Mouse (Mus musculus): ENCODE data around the gene Fcer1g. TPM values are rescaled to one million over a fixed set of nuclear protein-coding genes. Genes with fewer than 3 reads are reported as not detected.
A peak's percentile ranks its signal among the peaks of the same experiment; 100 is the strongest.

The Fcer1g gene
- polyA plus RNA-seq (2016; fragmentation: Nextera tagmentation; extraction: Ambion mirVana): 21.9 and 24.3 TPM in 2 replicates

DNA sequence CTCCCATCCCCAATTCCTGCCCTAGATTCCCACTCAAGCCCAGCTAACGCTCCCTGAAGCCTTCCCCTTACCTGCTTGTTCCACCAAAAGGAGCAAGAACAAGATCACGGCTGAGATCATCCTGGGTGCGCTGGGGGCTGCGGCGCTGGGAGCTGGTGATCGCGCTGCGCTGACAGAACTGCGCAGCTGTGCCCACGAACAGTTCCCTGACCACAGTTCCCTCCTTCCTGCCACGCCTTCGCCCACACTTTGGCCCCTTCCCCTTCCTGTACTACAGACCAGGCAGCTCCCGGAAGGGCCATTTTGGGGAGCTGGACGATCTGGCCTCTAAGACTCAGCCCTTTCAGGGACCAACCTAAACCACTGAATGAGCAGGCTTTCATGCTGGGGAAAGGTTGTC is at the start of gene Fcer1g:
Gene Fcer1g, minus strand, starts transcription at position 240 of the 400 bp plus-strand sequence.
- no peaks in the 10 kb centered on the region for H3K9me3 ChIP-seq
- H3K4me3 ChIP-seq: no peak within 1 kb of the TSS
- H3K27me3 ChIP-seq (replicated peaks): no peaks in the 10 kb centered on the region
- no peak within 1 kb of the TSS; the same call in 1 of the 2 replicates for H3K27ac ChIP-seq
- peaks cover 59% of the 10 kb centered on the region for H3K36me3 ChIP-seq
- H3K9ac ChIP-seq: no peak within 1 kb of the TSS
- WGBS: 89% methylated on average over 14 of the region's 14 CpGs
- no peaks in the 10 kb centered on the region for H3K4me1 ChIP-seq
- ATAC-seq (ENCODE audit: low FRiP score, low read depth): no peak
- H3K4me2 ChIP-seq (replicated peaks): no peak within 1 kb of the TSS

DNA sequence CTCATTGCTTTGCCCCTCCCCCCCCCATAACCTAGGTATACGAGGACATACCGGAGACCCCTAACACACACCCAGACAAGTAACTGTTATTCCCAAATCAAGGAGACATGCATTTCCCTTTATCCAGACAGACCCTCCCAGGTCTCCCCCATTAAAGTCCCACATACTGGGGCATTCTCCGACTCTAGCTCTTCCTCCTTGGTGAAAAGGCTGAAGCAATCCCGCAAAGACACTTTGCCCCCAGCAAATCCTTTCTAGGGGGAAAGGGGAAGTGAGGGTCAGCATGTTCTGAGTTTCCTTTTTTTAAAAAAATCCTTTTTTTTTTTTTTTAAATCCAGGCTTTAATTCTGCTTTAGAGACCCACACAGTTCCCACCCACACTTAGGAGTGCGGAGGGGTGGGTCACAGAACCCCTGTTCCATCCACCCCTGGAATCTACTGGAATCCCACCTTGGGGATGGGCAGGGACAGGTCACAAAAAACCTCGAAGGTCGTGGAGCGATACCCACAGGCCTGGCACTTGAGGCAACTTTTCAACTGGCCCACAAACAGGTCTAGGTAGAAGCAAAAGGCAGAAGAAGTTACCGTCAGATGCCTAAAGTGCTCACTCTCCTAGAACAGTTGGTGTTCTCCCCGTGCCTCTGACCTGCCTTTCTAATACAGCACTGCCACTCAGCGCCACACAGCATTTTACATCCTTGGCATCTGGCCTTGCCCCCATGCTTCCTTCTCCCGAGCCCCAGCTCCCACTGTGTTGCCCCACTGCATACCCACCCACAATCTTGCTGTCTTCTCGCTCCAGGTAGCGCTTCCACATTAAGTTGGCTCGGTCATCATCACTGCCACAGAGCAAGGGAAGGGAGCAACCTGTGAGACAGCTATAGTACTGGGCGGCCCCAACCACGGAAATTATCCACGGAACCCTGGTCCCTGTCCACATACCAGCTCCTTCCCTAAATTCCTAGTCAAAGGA is 49.3 kb upstream of the Fcer1g start:
- peaks cover 43% of the 10 kb centered on the region for H3K36me3 ChIP-seq
- no peak overlapping the region for H3K9ac ChIP-seq
- H3K27me3 ChIP-seq (replicated peaks): no peaks in the 10 kb centered on the region
- no peaks in the 10 kb centered on the region for H3K9me3 ChIP-seq
- H3K4me3 ChIP-seq: no peak overlapping the region
- no peak for ATAC-seq (ENCODE audit: low FRiP score, low read depth)
- H3K4me2 ChIP-seq (replicated peaks): no peak overlapping the region
- peaks cover 43% of the 10 kb centered on the region for H3K4me1 ChIP-seq
- H3K27ac ChIP-seq: no peak overlapping the region
- 91% methylated on average over 18 of the region's 18 CpGs for WGBS

DNA sequence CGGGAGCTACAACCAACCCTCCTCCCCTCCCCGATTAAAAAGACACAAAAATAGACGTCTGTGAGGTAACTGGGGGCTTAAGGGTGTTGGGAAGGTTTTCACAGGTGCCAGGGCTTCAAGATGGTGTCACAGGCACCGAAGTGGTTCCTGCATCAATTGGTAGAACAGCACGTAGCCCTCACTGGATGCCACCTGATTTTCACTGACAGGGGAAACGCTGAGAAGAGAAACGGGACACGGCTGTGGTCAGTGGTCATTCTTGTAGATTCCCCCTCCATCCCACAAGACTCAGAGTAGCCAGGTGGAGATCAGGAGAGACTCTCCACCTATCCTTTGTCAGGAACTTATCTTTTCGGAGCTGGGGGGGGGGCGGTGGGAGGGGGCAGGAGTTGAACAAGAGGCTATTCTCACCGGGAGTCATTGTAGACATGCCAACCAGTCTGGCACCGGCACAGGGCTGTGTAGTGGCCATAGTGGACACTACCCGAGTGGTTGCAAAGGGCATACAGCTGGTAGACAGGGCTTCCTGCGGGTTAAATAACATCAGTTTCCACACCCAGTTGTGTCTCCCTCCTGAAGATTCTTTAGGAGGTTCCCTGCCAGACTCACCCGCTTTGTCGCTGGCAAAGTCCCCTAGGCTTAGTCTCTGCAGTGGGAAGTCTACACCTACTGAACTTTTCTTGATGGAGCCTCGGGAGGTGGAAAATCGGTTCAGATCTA is 48.1 kb upstream of the Fcer1g start:
- H3K9me3 ChIP-seq: no peaks in the 10 kb centered on the region
- H3K9ac ChIP-seq: no peak overlapping the region
- 80% methylated on average over 18 of the region's 18 CpGs for WGBS
- no peak overlapping the region for H3K27ac ChIP-seq
- no peaks in the 10 kb centered on the region for H3K27me3 ChIP-seq (replicated peaks)
- peak overlapping the region; percentile 76; the same call in 1 of the 2 replicates for H3K4me2 ChIP-seq (replicated peaks)
- H3K36me3 ChIP-seq: peaks cover 52% of the 10 kb centered on the region
- peaks cover 38% of the 10 kb centered on the region for H3K4me1 ChIP-seq
- no peak for ATAC-seq (ENCODE audit: low FRiP score, low read depth)
- H3K4me3 ChIP-seq: no peak overlapping the region

- Histone ChIP-seq H3K4me3 (peak overlapping the region; percentile 41), H3K36me3 (peaks cover 59% of the 10 kb centered on the region), H3K4me2 (replicated peaks) (peak overlapping the region; percentile 76), H3K27me3 (replicated peaks) (no peaks in the 10 kb centered on the region), H3K4me1 (peaks cover 31% of the 10 kb centered on the region), H3K9ac (peak overlapping the region; percentile 54), H3K27ac (peak overlapping the region; percentile 59), H3K9me3 (no peaks in the 10 kb centered on the region)
- 1% methylated on average over 10 of the region's 10 CpGs for WGBS
- ATAC-seq (ENCODE audit: low FRiP score, low read depth): peak; percentile 52
Observed at GRCm38 (mm10) chr1:171281528-171281923, 47.4 kb upstream of the Fcer1g start.

DNA sequence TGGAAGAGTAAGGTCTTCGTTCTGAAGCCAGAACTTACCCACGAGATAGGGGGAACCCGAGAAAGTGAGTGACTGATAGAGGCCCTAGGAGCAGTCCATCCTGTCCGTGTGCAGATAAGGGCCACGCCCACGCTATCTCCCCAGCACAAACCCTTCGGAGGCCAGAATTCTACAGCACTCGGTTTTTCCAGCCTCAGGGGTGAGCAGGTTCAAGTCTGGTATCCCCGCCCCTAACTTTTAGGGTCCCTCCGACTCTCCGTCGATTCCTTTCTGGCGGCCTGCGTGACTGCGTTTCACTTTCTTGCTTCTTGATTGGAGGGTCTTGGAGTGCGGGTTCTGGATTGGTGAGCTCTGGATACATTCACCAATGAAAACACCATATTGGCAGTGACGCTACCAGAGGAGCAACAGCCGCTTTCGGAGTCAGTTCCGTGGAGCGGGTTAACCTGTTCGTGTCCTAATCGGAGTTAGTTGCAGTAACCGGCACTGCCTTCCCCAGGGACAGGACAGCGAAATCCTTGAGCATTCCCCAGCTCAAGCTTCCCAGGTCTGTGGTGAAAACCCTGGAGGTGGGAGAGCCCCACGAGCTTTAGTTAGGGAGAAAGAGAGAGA is 46.9 kb upstream of the Fcer1g start, which contains the start of gene Ppox:
Gene Ppox, minus strand, starts transcription at position 271 of the 612 bp plus-strand sequence.
- peak; percentile 98 for ATAC-seq (ENCODE audit: low FRiP score, low read depth)
- Histone ChIP-seq H3K4me3 (peak within 1 kb of the TSS; percentile 52), H3K9me3 (no peaks in the 10 kb centered on the region), H3K27me3 (replicated peaks) (no peaks in the 10 kb centered on the region), H3K4me2 (replicated peaks) (peak within 1 kb of the TSS; percentile 76), H3K4me1 (peaks cover 27% of the 10 kb centered on the region), H3K27ac (peak within 1 kb of the TSS; percentile 59), H3K36me3 (peaks cover 59% of the 10 kb centered on the region), H3K9ac (peak within 1 kb of the TSS; percentile 66)
- under 1% methylated on average over 26 of the region's 26 CpGs for WGBS

- Histone ChIP-seq H3K4me3 (peak overlapping the region; percentile 52), H3K36me3 (peaks cover 59% of the 10 kb centered on the region), H3K9me3 (no peaks in the 10 kb centered on the region), H3K27ac (no peak overlapping the region; the same call in 1 of the 2 replicates), H3K9ac (peak overlapping the region; percentile 66), H3K4me1 (peaks cover 27% of the 10 kb centered on the region), H3K4me2 (replicated peaks) (peak overlapping the region; percentile 76), H3K27me3 (replicated peaks) (no peaks in the 10 kb centered on the region)
- 1% methylated on average over 25 of the region's 25 CpGs for WGBS
- ATAC-seq (ENCODE audit: low FRiP score, low read depth): no peak; the same call in 1 of the 2 replicates
Observed at GRCm38 (mm10) chr1:171280250-171280915, 46.2 kb upstream of the Fcer1g start.

DNA sequence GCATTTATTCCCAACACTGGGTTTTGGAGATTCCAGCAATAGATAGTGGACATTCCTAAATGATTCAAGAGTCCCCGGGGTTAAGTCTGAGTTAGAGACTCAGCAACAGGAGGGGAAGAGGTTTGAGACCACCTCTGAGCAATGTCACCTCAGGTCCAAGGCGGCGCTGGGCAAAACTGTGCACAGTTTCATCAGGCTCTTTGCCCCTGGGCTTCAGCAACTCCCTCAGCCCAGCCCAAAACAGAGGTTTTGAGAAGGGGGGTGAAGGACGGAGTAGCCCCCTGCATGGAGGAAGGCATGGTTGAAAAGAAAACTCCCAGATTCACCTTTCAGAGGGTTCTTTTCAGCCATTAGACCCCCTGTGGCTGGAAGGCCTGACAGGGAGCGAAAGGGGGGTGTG is 45.6 kb upstream of the Fcer1g start:
- no peak for ATAC-seq (ENCODE audit: low FRiP score, low read depth)
- H3K4me3 ChIP-seq: peak overlapping the region; percentile 52
- H3K36me3 ChIP-seq: peaks cover 59% of the 10 kb centered on the region
- H3K9me3 ChIP-seq: no peaks in the 10 kb centered on the region
- H3K9ac ChIP-seq: peak overlapping the region; percentile 66
- no peak overlapping the region for H3K27ac ChIP-seq
- no peaks in the 10 kb centered on the region for H3K27me3 ChIP-seq (replicated peaks)
- H3K4me2 ChIP-seq (replicated peaks): peak overlapping the region; percentile 76
- H3K4me1 ChIP-seq: peaks cover 27% of the 10 kb centered on the region
- 59% methylated on average over 5 of the region's 5 CpGs for WGBS

DNA sequence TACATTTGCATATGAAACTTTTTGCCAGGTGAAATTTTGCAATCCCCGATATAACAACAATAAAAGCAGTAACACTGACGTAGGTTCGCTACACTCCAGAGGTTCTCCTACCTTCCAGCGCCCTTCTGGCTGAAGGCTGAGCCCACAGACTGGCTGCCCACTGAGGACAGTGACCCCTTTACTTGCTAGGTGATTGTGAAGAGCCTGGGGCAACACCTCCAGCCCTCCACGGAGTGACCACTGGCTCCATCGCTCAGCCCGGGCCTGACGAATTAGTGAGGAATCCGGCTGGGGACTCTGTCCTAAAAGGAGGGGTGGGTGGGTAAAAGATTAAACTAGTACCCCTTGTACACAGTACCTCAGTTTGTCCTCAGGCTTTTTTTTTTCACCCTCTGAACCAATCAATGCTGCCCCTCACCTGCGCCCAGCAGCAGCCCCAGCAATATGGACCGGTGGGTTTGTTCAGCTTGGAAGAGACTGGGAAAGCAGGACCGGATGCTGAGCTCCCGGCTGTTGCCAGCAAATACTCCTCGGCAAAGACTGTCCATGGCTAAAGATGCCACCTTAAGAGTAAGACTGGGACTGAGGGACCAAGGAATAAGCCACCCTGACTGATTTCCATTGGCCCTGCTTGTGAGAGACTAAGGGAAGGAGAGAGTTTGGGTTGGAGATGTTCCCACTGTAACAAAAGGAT is 45.0 kb upstream of the Fcer1g start:
- Histone ChIP-seq H3K9me3 (no peaks in the 10 kb centered on the region), H3K9ac (no peak overlapping the region), H3K27me3 (replicated peaks) (no peaks in the 10 kb centered on the region), H3K4me1 (peaks cover 27% of the 10 kb centered on the region), H3K27ac (no peak overlapping the region), H3K4me2 (replicated peaks) (peak overlapping the region; percentile 76), H3K36me3 (peaks cover 60% of the 10 kb centered on the region), H3K4me3 (no peak overlapping the region)
- 88% methylated on average over 14 of the region's 14 CpGs for WGBS
- no peak for ATAC-seq (ENCODE audit: low FRiP score, low read depth)

- Histone ChIP-seq H3K36me3 (peaks cover 60% of the 10 kb centered on the region), H3K4me1 (peaks cover 27% of the 10 kb centered on the region), H3K9me3 (no peaks in the 10 kb centered on the region), H3K9ac (no peak overlapping the region), H3K27ac (no peak overlapping the region), H3K27me3 (replicated peaks) (no peaks in the 10 kb centered on the region), H3K4me3 (no peak overlapping the region), H3K4me2 (replicated peaks) (no peak overlapping the region)
- no peak for ATAC-seq (ENCODE audit: low FRiP score, low read depth)
- 91% methylated on average over 8 of the region's 8 CpGs for WGBS
Observed at GRCm38 (mm10) chr1:171278436-171278835, 44.3 kb upstream of the Fcer1g start.

DNA sequence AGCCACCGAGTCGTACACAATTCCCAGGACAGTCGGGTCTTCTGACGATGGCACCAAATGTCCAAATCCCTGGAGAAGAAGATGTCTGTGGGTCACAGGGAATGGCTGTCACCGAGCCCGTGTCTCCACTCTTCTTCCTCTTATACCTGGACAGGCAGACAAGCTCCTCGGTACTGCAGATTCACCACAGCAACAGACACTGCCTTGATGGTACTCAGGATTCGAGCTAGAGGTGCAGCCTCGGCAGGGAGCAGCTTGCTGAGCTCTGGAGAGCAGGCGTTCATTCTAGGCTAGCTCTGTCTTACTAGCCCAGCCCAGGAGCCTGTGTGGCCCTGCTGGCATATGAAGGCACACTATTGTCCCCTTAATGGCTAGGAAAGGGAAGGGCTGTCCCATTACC is 43.6 kb upstream of the Fcer1g start:
- peaks cover 63% of the 10 kb centered on the region for H3K36me3 ChIP-seq
- H3K4me2 ChIP-seq (replicated peaks): no peak overlapping the region
- no peak overlapping the region for H3K9ac ChIP-seq
- ATAC-seq (ENCODE audit: low FRiP score, low read depth): no peak
- peaks cover 27% of the 10 kb centered on the region for H3K4me1 ChIP-seq
- no peak overlapping the region for H3K4me3 ChIP-seq
- H3K9me3 ChIP-seq: no peaks in the 10 kb centered on the region
- H3K27me3 ChIP-seq (replicated peaks): no peaks in the 10 kb centered on the region
- no peak overlapping the region for H3K27ac ChIP-seq
- 88% methylated on average over 10 of the region's 10 CpGs for WGBS

DNA sequence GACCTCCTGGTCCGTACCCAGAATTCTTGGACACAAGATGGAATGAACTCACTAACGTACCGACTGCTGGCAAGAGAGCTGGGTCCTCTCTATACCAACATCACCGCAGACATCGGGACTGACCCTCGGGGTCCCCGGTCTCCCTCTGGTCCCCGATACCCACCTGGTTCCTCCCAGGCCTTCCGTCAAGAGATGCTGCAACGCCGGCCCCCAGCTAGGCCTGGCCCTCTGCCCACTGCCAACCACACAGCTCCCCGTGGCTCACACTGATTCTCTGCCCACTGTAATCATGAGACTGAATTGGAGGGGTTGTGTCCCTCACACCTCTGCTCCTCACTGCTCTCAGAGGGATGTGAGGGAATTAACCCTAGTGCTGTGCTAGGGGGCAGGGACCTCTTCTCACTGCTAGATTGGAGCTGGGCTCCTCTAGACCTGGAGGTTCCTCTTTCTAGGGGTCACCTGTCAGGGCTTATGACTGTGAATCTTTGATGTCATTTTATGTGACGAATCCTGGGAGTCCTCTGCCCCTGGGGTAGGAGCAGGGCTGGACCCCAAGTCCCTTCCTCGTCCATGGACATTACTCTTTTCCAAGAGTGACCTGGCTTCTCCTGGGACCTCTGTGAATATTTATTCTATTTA is 42.1 kb upstream of the Fcer1g start:
- Histone ChIP-seq H3K4me3 (no peak overlapping the region), H3K36me3 (peaks cover 67% of the 10 kb centered on the region)

More for the DNA sequence above, 42.1 kb upstream of the Fcer1g start:
- H3K4me1 ChIP-seq: peaks cover 22% of the 10 kb centered on the region
- H3K9me3 ChIP-seq: no peaks in the 10 kb centered on the region
- no peak overlapping the region for H3K4me2 ChIP-seq (replicated peaks)
- no peak overlapping the region for H3K27ac ChIP-seq
- WGBS: 94% methylated on average over 14 of the region's 14 CpGs
- no peak for ATAC-seq (ENCODE audit: low FRiP score, low read depth)
- no peak overlapping the region for H3K9ac ChIP-seq
- no peaks in the 10 kb centered on the region for H3K27me3 ChIP-seq (replicated peaks)
